Mouse (Mus musculus) megakaryocyte, embryonic 14.5 days (primary cell): ENCODE measurements at regions not wholly inside any gene's neighbourhood (a gene's known extent, or its start where the extent isn't known, plus 50 kb on each side); places are given as distances from the start of the nearest gene placed in this dataset.

Experiments
- FLI1 ChIP-seq: IDR thresholded peaks from 2 replicates; pipeline ENCODE4 v1.6.1; 2012; ENCODE audit warnings: low read length, inconsistent platforms, mixed read lengths
- GATA1 ChIP-seq: IDR thresholded peaks from 3 replicates; pipeline ENCODE4 v1.6.1; 2012; ENCODE audit warnings: mixed read lengths, low read length, inconsistent platforms, borderline replicate concordance

DNA sequence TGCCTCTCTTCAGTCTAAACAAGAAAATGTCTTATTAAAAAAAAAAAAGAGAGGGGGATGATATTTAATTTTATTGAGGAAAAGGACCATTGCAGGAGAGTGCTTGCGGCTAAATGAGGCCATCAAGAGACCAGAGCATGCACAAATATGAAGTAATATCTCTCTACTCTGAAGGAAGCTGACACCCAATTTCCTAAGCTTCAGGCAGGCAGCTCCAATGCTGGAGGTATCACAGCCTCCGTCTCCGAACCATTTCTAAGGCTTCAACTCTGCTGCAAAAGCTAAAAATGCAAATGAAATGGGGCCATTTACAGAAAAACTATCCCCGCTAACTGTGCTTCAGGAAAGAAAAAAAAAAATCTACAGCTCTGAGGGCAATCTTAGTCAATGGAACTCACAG lies 164.4 kb upstream of the Camk1g start:
- TF ChIP-seq GATA1 (no peak), FLI1 (no peak)
